Mouse (Mus musculus): ENCODE results near the gene Ltbp2. TPM values are rescaled to one million over a fixed set of nuclear protein-coding genes. Genes with fewer than 3 reads are reported as not detected.

The Ltbp2 gene
- polyA plus RNA-seq (2017; shearing (Covaris generic)) = not detected

DNA sequence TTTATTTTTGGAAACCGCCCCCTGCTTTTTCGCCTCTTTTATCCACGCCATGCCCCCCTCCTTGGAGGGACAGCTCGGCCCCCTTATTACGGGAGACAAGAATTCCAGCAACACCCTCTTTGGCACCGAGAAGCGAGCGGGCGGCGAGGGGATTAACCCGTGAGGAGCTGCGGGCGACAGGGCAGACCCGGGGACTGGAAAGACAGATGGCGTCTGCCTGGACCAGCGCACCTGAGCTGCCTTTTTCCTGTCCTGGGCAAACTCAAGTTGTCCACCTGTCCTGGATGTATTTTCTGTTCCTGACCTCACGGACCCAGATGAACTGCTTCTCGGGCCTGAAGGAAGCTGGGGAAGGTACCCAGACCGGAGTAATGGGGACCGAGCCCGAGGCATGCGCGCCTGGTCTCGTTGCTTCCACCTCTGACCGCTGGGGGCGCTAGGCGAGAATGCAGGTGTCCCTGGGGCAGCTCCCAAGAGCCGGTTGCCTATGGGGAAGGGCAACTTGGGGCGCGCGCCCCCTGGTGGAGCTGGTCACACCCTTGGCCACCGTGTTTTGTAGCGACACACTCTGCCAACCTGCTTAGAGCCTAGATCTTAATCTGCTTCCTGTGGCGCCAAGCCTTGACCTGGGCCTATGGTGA lies at the start of gene Ltbp2:
Gene Ltbp2, minus strand, starts transcription at position 52 of the 641 bp plus-strand sequence.

DNA sequence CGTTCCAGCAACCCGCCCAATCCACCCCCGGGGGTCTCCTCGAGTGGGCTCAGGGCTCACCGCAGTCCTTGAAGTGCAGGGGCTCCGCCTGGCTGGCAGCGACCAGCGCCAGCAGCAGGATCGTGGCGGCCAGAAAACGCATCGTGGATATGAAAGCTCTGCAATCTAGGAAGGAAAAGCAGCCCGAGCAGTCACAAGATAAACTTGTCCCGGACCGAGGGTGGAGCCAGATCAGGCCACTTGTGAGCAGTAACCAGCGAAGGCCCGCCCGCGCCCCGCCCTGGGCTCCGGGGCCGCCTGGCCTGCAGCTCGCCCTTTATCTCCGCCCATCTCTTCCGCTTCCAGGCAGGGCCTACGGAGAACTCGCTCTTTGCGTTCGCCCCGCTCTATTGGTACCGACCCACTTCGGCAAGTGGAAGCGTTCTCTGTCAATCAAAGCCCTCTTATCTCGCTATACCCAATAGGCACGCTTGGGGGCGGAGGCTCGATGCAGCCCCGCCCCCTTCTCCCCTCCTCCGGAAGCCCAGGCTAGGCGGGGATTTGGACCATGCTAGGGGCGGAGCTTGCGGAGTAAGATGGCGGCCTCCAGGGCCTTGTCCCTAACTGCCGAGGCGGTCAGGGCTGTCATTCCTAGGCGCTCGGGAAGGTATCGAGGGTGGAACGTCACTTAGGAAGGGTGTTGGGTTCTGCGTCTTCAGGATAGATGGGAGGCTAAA lies 103.4 kb downstream of the Ltbp2 start, which contains the start of the genes Npc2 and Isca2:
Gene Npc2, minus strand, starts transcription at position 427 of the 716 bp plus-strand sequence.
Gene Isca2, plus strand, starts transcription at position 526 of the 716 bp plus-strand sequence.

Other genes starting within 250 kb of the Ltbp2 start
- gene Vrtn, start 235.5 kb downstream of the Ltbp2 start, polyA plus RNA-seq (2017; shearing (Covaris generic)) = not detected
- not detected for gene Syndig1l, start 177.7 kb downstream of the Ltbp2 start, polyA plus RNA-seq (2017; shearing (Covaris generic))
- gene Npc2, start 103.4 kb downstream of the Ltbp2 start, polyA plus RNA-seq (2017; shearing (Covaris generic)) = 200 TPM
- gene Isca2, start 103.3 kb downstream of the Ltbp2 start, polyA plus RNA-seq (2017; shearing (Covaris generic)) = 87.9 TPM
- gene Fcf1, start 94.4 kb upstream of the Ltbp2 start, polyA plus RNA-seq (2017; shearing (Covaris generic)) = 108 TPM
- 16.8 TPM for gene Arel1, start 94.4 kb upstream of the Ltbp2 start, polyA plus RNA-seq (2017; shearing (Covaris generic))
- 36.4 TPM for gene Ylpm1, start 119.8 kb upstream of the Ltbp2 start, polyA plus RNA-seq (2017; shearing (Covaris generic))
- 3.9 TPM for gene Prox2, start 234.2 kb upstream of the Ltbp2 start, polyA plus RNA-seq (2017; shearing (Covaris generic))
- gene Dlst, start 234.3 kb upstream of the Ltbp2 start, polyA plus RNA-seq (2017; shearing (Covaris generic)) = 124 TPM

Measured in naive thymus-derived CD4-positive, alpha-beta T cell, adult 5 months (primary cell).